In the genomic region with DNA sequence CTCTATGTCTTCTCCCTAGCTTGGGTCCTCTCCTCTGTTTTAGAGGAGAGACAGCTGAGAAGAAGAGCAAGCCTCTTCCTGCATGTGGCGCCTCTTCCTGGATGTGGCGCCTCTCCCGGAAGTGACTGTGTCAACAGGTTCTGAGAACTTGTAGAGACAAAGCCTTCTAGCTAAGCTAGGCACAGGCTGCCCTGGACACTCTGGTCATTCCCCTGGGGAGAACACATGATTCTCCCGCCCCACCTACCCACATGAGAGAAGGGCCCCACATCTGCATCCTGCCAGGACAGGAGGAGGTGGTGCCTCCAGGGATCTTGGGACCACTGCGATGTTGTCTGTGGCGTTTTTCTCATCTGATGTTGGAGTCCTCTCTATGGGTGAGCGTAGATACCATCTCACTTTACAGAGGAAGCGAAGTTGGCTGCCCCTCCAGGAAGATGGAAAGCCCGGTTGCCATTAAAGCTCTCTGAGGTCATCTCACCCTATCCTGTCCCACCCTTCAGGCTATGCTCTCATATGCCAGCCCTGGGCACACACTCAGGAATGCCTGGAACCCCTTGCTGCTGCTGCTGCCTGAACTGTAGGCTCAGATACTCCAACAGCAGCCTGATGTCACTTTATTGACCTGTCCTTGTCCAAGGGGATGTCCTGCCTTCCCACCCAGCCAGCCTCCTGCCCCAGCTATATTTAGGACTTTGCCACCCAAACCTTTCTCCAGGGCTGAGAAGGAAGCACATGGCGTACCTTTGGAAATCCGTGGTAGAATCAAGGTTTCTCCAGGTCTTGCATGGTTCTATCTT, we compare ENCODE assay signal across 15 mouse cellular contexts. TPM values are rescaled to one million over a fixed set of nuclear protein-coding genes. Genes with fewer than 3 reads are reported as not detected.
DNase-seq lines count a peak whose midpoint lies in the region; ATAC-seq and TF ChIP-seq lines count a peak whose summit lies in the region.
"Had no signal": no experiment of that assay in that cellular context is flagged by ENCODE, and none has a peak within 500 bp of the region (broad histone marks: within the 10 kb centered on the region; RNA-seq: fewer than 3 reads in every experiment).

No protein-coding gene starts in this region.

- H3K4me1 ChIP-seq in midbrain, postnatal 0 days (ENCODE audit: insufficient read depth, low read length): 0 out of 2 replicates have a peak, but pooled peaks cover 2% of the 10 kb centered on the region
- H3K4me1 ChIP-seq in midbrain, embryonic 16.5 days (ENCODE audit: control insufficient read depth, insufficient read depth, low read length): no peaks in the 10 kb centered on the region
- H3K4me1 ChIP-seq in heart, postnatal 0 days (ENCODE audit: control insufficient read depth, insufficient read depth): no peaks in the 10 kb centered on the region
- no peaks in the 10 kb centered on the region for H3K4me1 ChIP-seq in forebrain, embryonic 13.5 days
- H3K4me1 ChIP-seq: embryonic facial prominence, embryonic 15.5 days had no signal

- no peak for TF ChIP-seq CTCF in midbrain, postnatal 0 days (IDR thresholded peaks at IDR 0.05)
- no peak for TF ChIP-seq CTCF in heart, postnatal 0 days (IDR thresholded peaks at IDR 0.05; ENCODE audit: low read depth)

- no peaks in the 10 kb centered on the region for H3K9me3 ChIP-seq in midbrain, postnatal 0 days (ENCODE audit: low read length)
- no peaks in the 10 kb centered on the region for H3K9me3 ChIP-seq in midbrain, embryonic 16.5 days (replicated peaks; ENCODE audit: control insufficient read depth, low read length, poor library complexity, severe bottlenecking)
- no peaks in the 10 kb centered on the region for H3K9me3 ChIP-seq in heart, postnatal 0 days (replicated peaks; ENCODE audit: control insufficient read depth, low read length)
- H3K9me3 ChIP-seq in forebrain, embryonic 13.5 days (replicated peaks): no peaks in the 10 kb centered on the region
- H3K9me3 ChIP-seq: embryonic facial prominence, embryonic 15.5 days had no signal

- TF ChIP-seq EP300 in heart, postnatal 0 days (IDR thresholded peaks at IDR 0.05; ENCODE audit: low read depth): no peak

- peak overlapping the region; percentile 7; the same call in 1 of the 2 replicates for H3K4me2 ChIP-seq in midbrain, postnatal 0 days (ENCODE audit: low read depth, low read length, poor library complexity, severe bottlenecking)
- no peak overlapping the region for H3K4me2 ChIP-seq in midbrain, embryonic 16.5 days (ENCODE audit: low read length)
- peak overlapping the region; percentile 14; the same call in 1 of the 2 replicates for H3K4me2 ChIP-seq in heart, postnatal 0 days (ENCODE audit: low read depth, low read length)
- H3K4me2 ChIP-seq in myocyte (ENCODE audit: low read depth): peak overlapping the region; percentile 68
- no peak overlapping the region for H3K4me2 ChIP-seq in forebrain, embryonic 13.5 days
- H3K4me2 ChIP-seq: embryonic facial prominence, embryonic 15.5 days had no signal

- no peak for ATAC-seq in midbrain, postnatal 0 days (ENCODE audit: low FRiP score)
- ATAC-seq in midbrain, embryonic 16.5 days: no peak
- no peak; the same call in 1 of the 2 replicates for ATAC-seq in heart, postnatal 0 days (ENCODE audit: insufficient read depth, low read depth)
- ATAC-seq in forebrain, embryonic 13.5 days: no peak
- ATAC-seq: forebrain, embryonic 16.5 days had no signal

- no peaks in the 10 kb centered on the region; the same call in 1 of the 2 replicates for H3K36me3 ChIP-seq in midbrain, postnatal 0 days (ENCODE audit: insufficient read depth, low read length)
- no peaks in the 10 kb centered on the region for H3K36me3 ChIP-seq in midbrain, embryonic 16.5 days (ENCODE audit: control insufficient read depth, insufficient read depth, low read length)
- H3K36me3 ChIP-seq in heart, postnatal 0 days (replicated peaks; ENCODE audit: control insufficient read depth, insufficient read depth, low read length): no peaks in the 10 kb centered on the region
- H3K36me3 ChIP-seq in myocyte (ENCODE audit: control insufficient read depth, insufficient read depth): no peaks in the 10 kb centered on the region
- 0 out of 2 replicates have a peak, but pooled peaks cover 14% of the 10 kb centered on the region for H3K36me3 ChIP-seq in forebrain, embryonic 13.5 days (ENCODE audit: poor library complexity, severe bottlenecking)
- H3K36me3 ChIP-seq: embryonic facial prominence, embryonic 15.5 days had no signal

- TF ChIP-seq POLR2A in myocyte (IDR thresholded peaks at IDR 0.05; ENCODE audit: insufficient read length, low read depth): no peak

- no peak overlapping the region for H3ac ChIP-seq in myocyte (ENCODE audit: control insufficient read depth, insufficient read length)

- DNase-seq in gastrocnemius, adult 18-20 months (ENCODE audit: low spot score): peak; percentile 81
- no peak for DNase-seq in gastrocnemius, postnatal 4 days (ENCODE audit: low spot score in 2 of 2)
- no peak for DNase-seq in midbrain, postnatal 0 days (ENCODE audit: low spot score)
- DNase-seq in heart, postnatal 0 days (ENCODE audit: low spot score): no peak
- DNase-seq in yolk sac, embryonic 10.5 days (ENCODE audit: low spot score): no peak
- DNase-seq: right cerebral cortex, postnatal 4 days had no signal

- no peaks in the 10 kb centered on the region for H3K27me3 ChIP-seq in midbrain, postnatal 0 days (ENCODE audit: insufficient read depth, low read length)
- H3K27me3 ChIP-seq in midbrain, embryonic 16.5 days (ENCODE audit: control insufficient read depth, insufficient read depth, low read depth, low read length): no peaks in the 10 kb centered on the region
- H3K27me3 ChIP-seq in heart, postnatal 0 days (ENCODE audit: control insufficient read depth, insufficient read depth, low read length): no peaks in the 10 kb centered on the region
- H3K27me3 ChIP-seq in myocyte (ENCODE audit: control insufficient read depth, insufficient read depth, insufficient read length): no peaks in the 10 kb centered on the region
- H3K27me3 ChIP-seq in forebrain, embryonic 13.5 days: no peaks in the 10 kb centered on the region
- H3K27me3 ChIP-seq: embryonic facial prominence, embryonic 15.5 days had no signal

- H3K4me3 ChIP-seq in midbrain, postnatal 0 days (ENCODE audit: low read depth, low read length): no peak overlapping the region
- no peak overlapping the region for H3K4me3 ChIP-seq in midbrain, embryonic 16.5 days (ENCODE audit: low read depth, low read length)
- no peak overlapping the region for H3K4me3 ChIP-seq in heart, postnatal 0 days (ENCODE audit: low read depth, low read length)
- no peak overlapping the region for H3K4me3 ChIP-seq in myocyte
- no peak overlapping the region for H3K4me3 ChIP-seq in forebrain, embryonic 13.5 days
- H3K4me3 ChIP-seq: embryonic facial prominence, embryonic 15.5 days; left cerebral cortex, adult 2 months had no signal

- no peak overlapping the region for H3K9ac ChIP-seq in midbrain, postnatal 0 days (replicated peaks; ENCODE audit: low read length, poor library complexity, severe bottlenecking)
- H3K9ac ChIP-seq in midbrain, embryonic 16.5 days (ENCODE audit: low read depth, low read length): no peak overlapping the region
- no peak overlapping the region for H3K9ac ChIP-seq in heart, postnatal 0 days (replicated peaks; ENCODE audit: low read depth, low read length)
- H3K9ac ChIP-seq in forebrain, embryonic 13.5 days: no peak overlapping the region
- H3K9ac ChIP-seq: embryonic facial prominence, embryonic 15.5 days had no signal

- 85% methylated on average over 11 of the region's 11 CpGs for WGBS in midbrain, postnatal 0 days
- WGBS in midbrain, embryonic 16.5 days: 86% methylated on average over 11 of the region's 11 CpGs
- WGBS in heart, postnatal 0 days: 63% methylated on average over 11 of the region's 11 CpGs
- 92% methylated on average over 11 of the region's 11 CpGs for WGBS in forebrain, embryonic 13.5 days

- H3K79me2 ChIP-seq in myocyte (ENCODE audit: control insufficient read depth, insufficient read depth): no peaks in the 10 kb centered on the region

- H3K27ac ChIP-seq in midbrain, postnatal 0 days (ENCODE audit: low read depth, low read length): no peak overlapping the region
- H3K27ac ChIP-seq in midbrain, embryonic 16.5 days (ENCODE audit: low read length): no peak overlapping the region
- no peak overlapping the region for H3K27ac ChIP-seq in heart, postnatal 0 days (ENCODE audit: low read depth)
- no peak overlapping the region for H3K27ac ChIP-seq in forebrain, embryonic 13.5 days
- H3K27ac ChIP-seq: embryonic facial prominence, embryonic 15.5 days; left cerebral cortex, adult 2 months had no signal

RNA-seq across cellular contexts. Expression of a gene that starts 16.6 kb away (rescaled TPM):
- under 1 TPM; 0.48 to 0.85 TPM for total RNA-seq in gastrocnemius, adult 18-20 months (2021)
- under 1 TPM; 0.75 to 0.91 TPM for total RNA-seq in gastrocnemius, postnatal 4 days (2021)
- total RNA-seq in midbrain, postnatal 0 days (2014; rRNA removed): 0.24 TPM in 1 of 2 replicates, not detected in the other
- not detected in 2 replicates for polyA plus RNA-seq in midbrain, postnatal 0 days (2015; fragmentation: Nextera tagmentation; extraction: Ambion mirVana)
- polyA plus RNA-seq in midbrain, embryonic 16.5 days (2015; fragmentation: Nextera tagmentation; extraction: Ambion mirVana): not detected in 2 replicates
- 0.15 TPM in 1 of 2 replicates, not detected in the other for total RNA-seq in heart, postnatal 0 days (2014; rRNA removed; ENCODE audit: low replicate concordance)
- polyA plus RNA-seq in heart, postnatal 0 days (2015; fragmentation: Nextera tagmentation; extraction: Ambion mirVana): not detected in 2 replicates
- polyA plus RNA-seq in myocyte (2012; fragmentation: generic; extraction: Trizol): 0.30 TPM
- not detected in 2 replicates for polyA plus RNA-seq in forebrain, embryonic 13.5 days (2015; fragmentation: Nextera tagmentation; extraction: Ambion mirVana)
- total RNA-seq: megakaryocyte, adult 5-6 weeks had no signal
- polyA plus RNA-seq: forebrain, embryonic 16.5 days; hindbrain, embryonic 11.5 days had no signal

RNA-seq across cellular contexts. Expression of a gene that starts 17.5 kb away (rescaled TPM):
- total RNA-seq in gastrocnemius, adult 18-20 months (2021): 1 to 10 TPM; 4.0 to 4.5 TPM
- total RNA-seq in gastrocnemius, postnatal 4 days (2021): 1 to 10 TPM; 2.0 to 2.5 TPM
- total RNA-seq in midbrain, postnatal 0 days (2014; rRNA removed): 47.2 and 47.5 TPM in 2 replicates
- 122 and 123 TPM in 2 replicates for polyA plus RNA-seq in midbrain, postnatal 0 days (2015; fragmentation: Nextera tagmentation; extraction: Ambion mirVana)
- 160 and 163 TPM in 2 replicates for polyA plus RNA-seq in midbrain, embryonic 16.5 days (2015; fragmentation: Nextera tagmentation; extraction: Ambion mirVana)
- total RNA-seq in heart, postnatal 0 days (2014; rRNA removed; ENCODE audit: low replicate concordance): 1.7 and 2.3 TPM in 2 replicates
- 5.2 and 5.7 TPM in 2 replicates for polyA plus RNA-seq in heart, postnatal 0 days (2015; fragmentation: Nextera tagmentation; extraction: Ambion mirVana)
- polyA plus RNA-seq in myocyte (2012; fragmentation: generic; extraction: Trizol): 32.3 TPM
- polyA plus RNA-seq in forebrain, embryonic 13.5 days (2015; fragmentation: Nextera tagmentation; extraction: Ambion mirVana): 114 and 118 TPM in 2 replicates

RNA-seq across cellular contexts. Expression of a gene that starts 21.6 kb away (rescaled TPM):
- total RNA-seq in gastrocnemius, adult 18-20 months (2021): 10 to 100 TPM; 13.0 to 13.7 TPM
- total RNA-seq in gastrocnemius, postnatal 4 days (2021): 10 to 100 TPM; 18.5 to 21.5 TPM
- 19.3 and 21.9 TPM in 2 replicates for total RNA-seq in midbrain, postnatal 0 days (2014; rRNA removed)
- 30.6 and 33.0 TPM in 2 replicates for polyA plus RNA-seq in midbrain, postnatal 0 days (2015; fragmentation: Nextera tagmentation; extraction: Ambion mirVana)
- 27.8 and 28.5 TPM in 2 replicates for polyA plus RNA-seq in midbrain, embryonic 16.5 days (2015; fragmentation: Nextera tagmentation; extraction: Ambion mirVana)
- 6.7 and 6.9 TPM in 2 replicates for total RNA-seq in heart, postnatal 0 days (2014; rRNA removed; ENCODE audit: low replicate concordance)
- polyA plus RNA-seq in heart, postnatal 0 days (2015; fragmentation: Nextera tagmentation; extraction: Ambion mirVana): 12.6 and 13.4 TPM in 2 replicates
- 37.5 TPM for polyA plus RNA-seq in myocyte (2012; fragmentation: generic; extraction: Trizol)
- 16.5 and 21.7 TPM in 2 replicates for polyA plus RNA-seq in forebrain, embryonic 13.5 days (2015; fragmentation: Nextera tagmentation; extraction: Ambion mirVana)

RNA-seq across cellular contexts. Expression of a gene that starts 23.2 kb away (rescaled TPM):
- total RNA-seq in gastrocnemius, adult 18-20 months (2021): 1 to 10 TPM; 2.8 to 4.2 TPM
- total RNA-seq in gastrocnemius, postnatal 4 days (2021): 1 to 10 TPM; 7.1 to 8.8 TPM
- 3.1 TPM in 2 replicates for total RNA-seq in midbrain, postnatal 0 days (2014; rRNA removed)
- 3.4 and 4.0 TPM in 2 replicates for polyA plus RNA-seq in midbrain, postnatal 0 days (2015; fragmentation: Nextera tagmentation; extraction: Ambion mirVana)
- 1.6 and 1.7 TPM in 2 replicates for polyA plus RNA-seq in midbrain, embryonic 16.5 days (2015; fragmentation: Nextera tagmentation; extraction: Ambion mirVana)
- 1.2 and 1.3 TPM in 2 replicates for total RNA-seq in heart, postnatal 0 days (2014; rRNA removed; ENCODE audit: low replicate concordance)
- polyA plus RNA-seq in heart, postnatal 0 days (2015; fragmentation: Nextera tagmentation; extraction: Ambion mirVana): 1.4 and 1.5 TPM in 2 replicates
- polyA plus RNA-seq in myocyte (2012; fragmentation: generic; extraction: Trizol): 2.4 TPM
- polyA plus RNA-seq in forebrain, embryonic 13.5 days (2015; fragmentation: Nextera tagmentation; extraction: Ambion mirVana): 0.79 and 1.1 TPM in 2 replicates

RNA-seq across cellular contexts. Expression of a gene that starts 32.8 kb away (rescaled TPM):
- 100 to 1,000 TPM; 180 to 360 TPM for total RNA-seq in gastrocnemius, adult 18-20 months (2021)
- total RNA-seq in gastrocnemius, postnatal 4 days (2021): 10 to 100 TPM; 50.1 to 73.1 TPM
- total RNA-seq in midbrain, postnatal 0 days (2014; rRNA removed): 0.71 and 1.7 TPM in 2 replicates
- 0.81 and 2.4 TPM in 2 replicates for polyA plus RNA-seq in midbrain, postnatal 0 days (2015; fragmentation: Nextera tagmentation; extraction: Ambion mirVana)
- polyA plus RNA-seq in midbrain, embryonic 16.5 days (2015; fragmentation: Nextera tagmentation; extraction: Ambion mirVana): 0.71 and 0.94 TPM in 2 replicates
- total RNA-seq in heart, postnatal 0 days (2014; rRNA removed; ENCODE audit: low replicate concordance): not detected in 2 replicates
- polyA plus RNA-seq in heart, postnatal 0 days (2015; fragmentation: Nextera tagmentation; extraction: Ambion mirVana): 0.14 TPM in 2 replicates
- polyA plus RNA-seq in myocyte (2012; fragmentation: generic; extraction: Trizol): 110 TPM
- 0.15 and 0.21 TPM in 2 replicates for polyA plus RNA-seq in forebrain, embryonic 13.5 days (2015; fragmentation: Nextera tagmentation; extraction: Ambion mirVana)
- total RNA-seq: megakaryocyte, adult 5-6 weeks had no signal
- polyA plus RNA-seq: hindbrain, embryonic 11.5 days; large intestine, adult 2 months had no signal

Comparison
In these comparisons a context has a peak if more than half of its experiments do, and no peak if none do; other contexts are left out.
1. H3K4me2 ChIP-seq: peak in midbrain, postnatal 0 days (single experiment), heart, postnatal 0 days (single experiment) and myocyte (single experiment); none in midbrain, embryonic 16.5 days (single experiment) and forebrain, embryonic 13.5 days (single experiment).